Mouse (Mus musculus): ENCODE data around the gene Rpl22.

The Rpl22 gene

GRCm38 (mm10) chr4:152296874-152297861 is 28.4 kb upstream of the Rpl22 start, which contains the start of gene Icmt:
TSS of gene Icmt (plus strand) at chr4:152297227.
- in situ Hi-C loops (cut with MboI, MseI): no loop called here

DNA sequence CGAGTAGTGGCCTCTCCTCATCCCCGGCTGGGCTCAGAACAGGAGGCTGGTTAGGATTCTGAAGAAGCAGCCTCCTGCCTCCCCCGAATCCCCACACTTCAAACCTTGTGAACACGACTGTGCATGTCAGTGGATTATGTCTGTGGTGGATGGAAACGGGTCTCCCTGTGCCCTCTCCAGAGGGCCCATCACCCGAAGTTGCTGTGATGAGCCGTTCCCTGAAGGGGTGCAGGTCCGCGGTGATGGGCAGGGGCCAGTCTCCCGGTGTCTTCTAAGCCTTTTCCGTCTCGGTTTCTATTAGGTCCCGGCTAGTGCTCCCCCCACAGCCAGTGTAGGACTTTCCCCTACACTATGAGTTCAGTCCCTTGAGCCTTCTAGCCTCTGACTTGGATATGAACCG is 26.7 kb upstream of the Rpl22 start:
- in situ Hi-C loops (cut with MboI, MseI): no loop called here

DNA sequence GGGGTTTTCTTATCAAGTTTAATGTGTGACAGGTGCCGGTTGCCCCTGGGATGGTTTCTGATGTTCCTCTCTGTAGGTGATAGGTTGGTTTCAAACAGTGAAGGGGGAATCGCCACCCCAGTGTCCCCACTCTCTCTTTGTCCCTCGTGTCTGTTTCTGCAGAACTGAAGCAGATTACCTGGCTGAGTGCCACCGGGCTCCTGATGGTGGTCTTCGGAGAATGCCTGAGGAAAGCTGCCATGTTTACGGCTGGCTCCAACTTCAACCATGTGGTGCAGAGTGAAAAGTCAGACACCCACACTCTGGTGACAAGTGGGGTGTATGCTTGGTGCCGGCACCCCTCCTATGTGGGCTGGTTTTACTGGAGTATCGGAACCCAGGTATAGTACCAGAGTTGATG is 25.2 kb upstream of the Rpl22 start:
- in situ Hi-C loops (cut with MboI, MseI): no loop called here

GRCm38 (mm10) chr4:152302012-152302411 is 23.5 kb upstream of the Rpl22 start:
- in situ Hi-C loops (cut with MboI, MseI): no loop called here

DNA sequence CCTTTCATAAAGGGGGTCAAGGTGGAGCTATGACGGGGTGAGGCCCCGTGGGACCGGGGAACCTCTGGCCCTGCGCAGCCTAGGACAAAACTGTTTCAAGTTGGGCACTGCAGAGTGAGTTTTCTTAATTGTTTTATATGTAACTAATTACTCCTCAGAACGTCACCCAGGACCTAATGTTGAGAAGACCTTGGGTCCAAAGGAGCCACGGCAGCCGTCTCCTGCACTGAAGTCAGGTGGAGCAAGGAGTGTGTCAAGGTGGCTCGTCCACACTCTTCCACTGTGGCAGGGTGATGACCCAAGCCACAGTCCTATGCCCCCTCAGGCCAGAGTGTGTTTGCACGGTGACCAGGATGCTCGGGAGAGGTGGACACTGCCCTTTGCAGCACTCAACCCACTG is 22.4 kb upstream of the Rpl22 start:
- in situ Hi-C loops (cut with MboI, MseI): no loop called here

DNA sequence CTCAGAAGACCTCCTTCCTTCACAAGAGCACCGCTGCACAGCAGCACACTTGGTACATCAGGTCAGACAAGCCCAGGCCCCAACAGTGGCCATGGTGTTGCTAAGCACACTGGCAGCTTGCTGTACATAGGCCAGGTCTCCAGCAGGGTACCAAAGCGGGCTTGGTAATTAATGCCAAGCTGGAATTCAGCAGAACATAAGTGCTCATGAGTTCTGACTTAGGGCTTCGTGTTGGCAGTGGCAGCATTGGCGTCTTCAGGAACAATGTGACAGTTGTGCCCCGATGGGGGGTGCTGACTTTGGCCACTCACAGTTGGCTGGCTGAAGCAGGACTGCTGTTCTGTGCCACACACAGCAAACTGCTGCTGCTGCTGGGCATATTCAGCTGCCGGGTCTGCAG is 20.9 kb upstream of the Rpl22 start:
- in situ Hi-C loops (cut with MboI, MseI): no loop called here

GRCm38 (mm10) chr4:152305991-152306390 is 19.6 kb upstream of the Rpl22 start:
- in situ Hi-C loops (cut with MboI, MseI): no loop called here

DNA sequence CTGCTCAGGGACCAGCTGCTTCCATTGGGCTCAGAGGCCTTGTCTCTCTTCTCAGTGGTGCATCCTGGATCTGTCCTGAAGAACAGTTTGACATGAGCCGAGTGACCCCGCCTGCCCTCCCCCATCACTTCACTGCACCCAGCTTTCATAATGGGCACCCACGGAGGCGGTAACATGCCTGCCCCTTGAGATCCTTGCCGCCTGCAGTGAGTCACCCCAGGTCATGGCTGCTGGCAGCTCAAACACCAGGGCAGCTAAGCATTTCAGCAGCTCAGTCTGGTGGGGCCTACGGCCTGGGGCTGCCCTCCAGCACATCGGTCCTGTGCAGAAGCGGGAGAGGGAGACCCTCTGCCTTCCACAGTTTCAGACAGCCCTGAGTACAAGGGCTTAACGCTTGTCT is 18.0 kb upstream of the Rpl22 start:
- in situ Hi-C loops (cut with MboI, MseI): no loop called here

DNA sequence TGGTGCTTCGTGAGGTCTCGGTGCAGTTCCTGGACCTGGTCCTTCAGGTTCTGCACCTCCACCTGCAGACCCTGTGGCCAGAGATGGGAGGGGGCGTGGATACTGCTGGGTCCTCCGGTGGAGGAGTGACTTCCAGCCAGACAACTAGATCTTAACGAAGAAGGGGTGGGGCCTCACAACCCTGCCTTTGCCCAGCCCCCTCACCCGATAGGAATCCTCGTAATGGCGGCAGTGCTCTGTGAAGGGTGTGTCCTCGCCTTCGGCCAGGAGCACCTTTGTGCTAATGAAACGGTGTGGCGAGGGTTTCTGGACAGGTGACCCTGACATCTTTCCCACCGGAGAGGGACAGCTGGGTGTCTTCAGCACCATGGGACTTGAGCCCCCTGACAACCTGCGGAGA is 13.4 kb upstream of the Rpl22 start:
- in situ Hi-C loops (cut with MboI, MseI): no loop called here

- in situ Hi-C loops (cut with MboI, MseI): no loop called here
These were observed 12.3 kb upstream of the Rpl22 start for GRCm38 (mm10) chr4:152313211-152313632.

DNA sequence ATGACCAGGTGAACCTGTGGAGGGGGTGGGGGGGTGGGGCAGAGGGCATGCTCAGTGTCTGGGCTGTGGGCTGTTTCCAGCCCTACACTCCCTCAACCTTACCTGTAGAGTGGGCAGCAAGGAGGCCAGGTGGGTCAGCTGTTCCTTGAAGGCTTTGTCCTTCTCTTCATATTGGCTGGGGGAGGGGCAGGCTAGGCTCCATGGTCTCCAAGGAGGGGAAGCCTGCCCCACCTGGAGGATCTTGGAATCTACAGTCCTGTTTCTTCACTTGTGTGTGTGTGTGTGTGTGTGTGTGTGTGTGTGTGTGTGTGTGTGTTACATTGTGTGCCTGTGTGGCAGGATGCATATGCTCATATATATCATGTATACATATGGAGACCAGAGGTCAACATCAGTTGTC is 11.6 kb upstream of the Rpl22 start:
- in situ Hi-C loops (cut with MboI, MseI): no loop called here

- in situ Hi-C loops (cut with MboI, MseI): no loop called here
These were observed 9.9 kb upstream of the Rpl22 start for GRCm38 (mm10) chr4:152315498-152316213.

DNA sequence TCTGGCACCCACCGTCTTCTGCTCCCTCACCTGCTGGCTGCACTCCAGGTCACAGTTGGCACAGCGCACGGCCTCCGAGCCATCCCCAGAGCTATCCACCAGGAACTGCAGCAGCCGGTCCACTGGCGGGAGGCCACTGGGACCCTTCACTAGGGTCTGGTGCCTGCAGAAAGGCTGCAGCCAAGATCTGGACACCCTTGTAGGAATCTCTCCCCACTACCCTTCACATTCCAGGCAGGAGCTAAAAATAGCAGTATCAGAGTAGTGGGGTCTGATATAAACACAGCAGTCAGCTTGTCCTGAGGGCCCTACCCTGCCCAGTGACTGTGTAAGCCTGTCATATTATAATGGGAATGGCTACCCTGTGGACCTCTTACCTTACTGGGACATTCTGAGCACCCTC is 7.9 kb upstream of the Rpl22 start:
- in situ Hi-C loops (cut with MboI, MseI): no loop called here

GRCm38 (mm10) chr4:152318517-152319234 is 6.9 kb upstream of the Rpl22 start, which contains the start of gene Rnf207:
TSS of gene Rnf207 (minus strand) at chr4:152318993.
- in situ Hi-C loops (cut with MboI, MseI): no loop called here

- in situ Hi-C loops (cut with MboI, MseI): no loop called here
These were observed 4.1 kb upstream of the Rpl22 start for GRCm38 (mm10) chr4:152321464-152321863.

GRCm38 (mm10) chr4:152324641-152325562 is 640 bp upstream of the Rpl22 start:
- in situ Hi-C loops (cut with MboI, MseI): no loop called here

GRCm38 (mm10) chr4:152326543-152326942 is 1.0 kb downstream of the Rpl22 start:
- in situ Hi-C loops (cut with MboI, MseI): no loop called here

DNA sequence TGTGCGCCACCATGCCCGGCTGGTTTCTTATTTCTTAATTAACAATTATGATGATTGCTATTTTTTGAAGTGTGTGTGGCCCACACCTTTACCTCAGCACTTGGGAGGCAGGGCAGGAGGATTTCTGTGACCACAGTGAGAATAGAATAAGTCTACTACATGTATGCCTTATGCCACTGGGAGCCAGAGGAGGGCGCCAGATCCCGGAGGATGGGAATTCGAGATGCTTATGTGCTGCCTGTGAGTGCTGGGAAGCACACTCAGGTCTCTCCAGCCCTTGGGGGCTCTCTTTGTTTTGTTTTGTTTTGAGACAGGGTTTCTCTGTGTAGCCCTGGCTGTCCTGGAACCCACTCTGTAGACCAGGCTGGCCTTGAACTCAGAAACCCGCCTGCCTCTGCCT is 3.1 kb downstream of the Rpl22 start:
- in situ Hi-C loops (cut with MboI, MseI): no loop called here

GRCm38 (mm10) chr4:152332952-152333351 is 7.4 kb downstream of the Rpl22 start:
- in situ Hi-C loops (cut with MboI, MseI): no loop called here

DNA sequence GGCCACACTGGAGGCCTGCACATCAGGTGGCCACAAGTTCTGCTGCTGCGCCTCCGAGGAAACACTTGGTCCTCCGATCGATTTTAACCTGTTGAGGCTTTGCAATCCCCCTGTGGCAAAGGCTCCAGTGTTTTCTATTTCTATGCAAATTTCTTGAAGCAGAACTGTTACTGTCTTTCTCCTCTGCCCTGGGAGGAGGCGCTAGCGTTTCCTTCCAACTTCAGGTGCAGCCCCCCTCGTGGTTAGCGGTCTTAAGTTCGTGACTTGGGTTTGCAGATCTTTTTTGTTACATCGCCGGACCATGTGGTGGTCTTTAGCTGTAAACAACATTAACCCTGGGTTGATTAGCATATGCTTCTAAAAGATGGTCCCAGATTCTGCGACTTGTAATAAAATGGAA is 8.0 kb downstream of the Rpl22 start:
- in situ Hi-C loops (cut with MboI, MseI): no loop called here

- in situ Hi-C loops (cut with MboI, MseI): no loop called here
These were observed 12.2 kb downstream of the Rpl22 start for GRCm38 (mm10) chr4:152337772-152338171.
